Mouse (Mus musculus) midbrain, embryonic 11.5 days (tissue): ENCODE results near the gene St6galnac3. TPM values are rescaled to one million over a fixed set of nuclear protein-coding genes. Genes with fewer than 3 reads are reported as not detected.

Experiments used
- ATAC-seq: fragments of 200-750 bp; cut with Nextera tagmentation; 2 replicates; pipeline ENCODE4 v1.8.0; 2017; ENCODE audit warnings: moderate TSS enrichment, moderate library complexity; ENCODE audit not compliant: low FRiP score
- DNase-seq: peaks from one replicate; pipeline ENCODE4 v3.0.0; 2015; ENCODE audit warnings: low spot score; ENCODE audit errors: missing footprints
- H3K27ac ChIP-seq: fragments of 300-500 bp; sonication (generic); 2 replicates; pipeline ENCODE4 v1.5.1; 2014; ENCODE audit warnings: low read depth, low read length
- H3K27me3 ChIP-seq: fragments of 300-500 bp; sonication (generic); 2 replicates; pipeline ENCODE4 v1.6.1; 2014; ENCODE audit warnings: mild to moderate bottlenecking, low read length, moderate library complexity, mixed read lengths; ENCODE audit not compliant: control insufficient read depth, insufficient read depth
- H3K36me3 ChIP-seq: fragments of 300-500 bp; sonication (generic); 2 replicates; pipeline ENCODE4 v1.6.1; 2014; ENCODE audit warnings: mild to moderate bottlenecking, low read length, moderate library complexity, mixed read lengths; ENCODE audit not compliant: control insufficient read depth, insufficient read depth
- H3K4me1 ChIP-seq: fragments of 300-500 bp; sonication (generic); 2 replicates; pipeline ENCODE4 v1.6.1; 2014; ENCODE audit warnings: low read length; ENCODE audit not compliant: control insufficient read depth, insufficient read depth
- H3K4me2 ChIP-seq: fragments of 300-500 bp; sonication (generic); 2 replicates; pipeline ENCODE4 v1.6.1; 2014; ENCODE audit warnings: mild to moderate bottlenecking, moderate library complexity
- H3K4me3 ChIP-seq: fragments of 300-500 bp; sonication (generic); 2 replicates; pipeline ENCODE4 v1.5.1; 2014; ENCODE audit warnings: low read depth, low read length
- H3K9ac ChIP-seq: fragments of 300-500 bp; sonication (generic); 2 replicates; pipeline ENCODE4 v1.6.1; 2014; ENCODE audit warnings: low read length
- H3K9me3 ChIP-seq: fragments of 300-500 bp; sonication (generic); 2 replicates; pipeline ENCODE4 v1.6.1; 2016; ENCODE audit warnings: low read length; ENCODE audit not compliant: control insufficient read depth
- WGBS: fragments of 180-500 bp; shearing (Covaris S2); extraction: QIAGEN DNeasy Blood & Tissue Kit; methylation state at CpG from one replicate; pipeline ENCODE4 v1.1.7; 2014; 5-methylcytosine and 5-hydroxymethylcytosine counted together
- polyA plus RNA-seq: library from polyadenylated mRNA; unstranded; fragments of >200 nt; fragmentation: Nextera tagmentation; extraction: Ambion mirVana; gene quantifications from 2 replicates; pipeline ENCODE4 v1.2.1, GENCODE M21; 2014

St6galnac3 gene
- polyA plus RNA-seq, 1 experiment from 2014 or later = 35.7 TPM

- H3K27ac ChIP-seq = no peak overlapping the region
- DNase-seq (no peak), ATAC-seq (no peak)
- no peak overlapping the region for H3K9ac ChIP-seq
- no peaks in the 10 kb centered on the region for H3K4me1 ChIP-seq
- H3K4me3 ChIP-seq = no peak overlapping the region
- no peak overlapping the region for H3K4me2 ChIP-seq
- no peaks in the 10 kb centered on the region for H3K36me3 ChIP-seq
- H3K9me3 ChIP-seq = no peaks in the 10 kb centered on the region
- no peaks in the 10 kb centered on the region for H3K27me3 ChIP-seq
- WGBS = 80% methylated on average over 2 of the region's 2 CpGs
Observed at GRCm38 (mm10) chr3:153339940-153340339, 385.0 kb downstream of the St6galnac3 start.

DNA sequence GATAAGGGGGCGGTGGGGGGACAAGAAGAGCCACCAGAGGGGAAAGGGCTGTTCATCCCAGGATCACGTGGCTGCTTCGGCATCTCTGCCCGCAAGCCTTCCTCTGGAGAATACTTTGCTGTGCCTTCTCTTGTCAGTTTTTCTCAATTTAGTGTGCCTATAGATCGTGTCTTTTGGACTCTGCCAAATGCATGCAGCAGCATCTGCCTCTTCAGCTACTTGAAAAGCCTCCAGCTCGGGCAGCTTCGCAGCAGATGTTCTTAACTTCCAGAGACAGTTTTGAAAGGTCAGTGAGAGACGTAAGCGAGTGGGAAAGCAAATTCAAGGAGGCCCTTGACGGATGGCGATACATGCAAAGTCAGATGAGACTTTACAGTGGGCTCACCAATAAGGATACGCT is 385.9 kb downstream of the St6galnac3 start:
- Histone ChIP-seq H3K36me3 (no peaks in the 10 kb centered on the region), H3K9ac (no peak overlapping the region), H3K4me2 (no peak overlapping the region), H3K4me3 (no peak overlapping the region), H3K9me3 (no peaks in the 10 kb centered on the region), H3K27ac (no peak overlapping the region), H3K27me3 (no peaks in the 10 kb centered on the region), H3K4me1 (no peaks in the 10 kb centered on the region)
- DNase-seq = no peak
- no peak for ATAC-seq
- 85% methylated on average over 12 of the region's 12 CpGs for WGBS

GRCm38 (mm10) chr3:153337779-153338178 is 387.2 kb downstream of the St6galnac3 start:
- no peak overlapping the region for H3K4me3 ChIP-seq
- H3K36me3 ChIP-seq = no peaks in the 10 kb centered on the region
- H3K4me2 ChIP-seq = no peak overlapping the region
- H3K9me3 ChIP-seq = no peaks in the 10 kb centered on the region
- 91% methylated on average over 3 of the region's 3 CpGs for WGBS
- no peak for DNase-seq
- H3K4me1 ChIP-seq = no peaks in the 10 kb centered on the region
- no peak overlapping the region for H3K9ac ChIP-seq
- no peaks in the 10 kb centered on the region for H3K27me3 ChIP-seq
- 0 out of 2 replicates have a peak, but pooled peaks have one; percentile 27 for ATAC-seq
- H3K27ac ChIP-seq = no peak overlapping the region

GRCm38 (mm10) chr3:153337221-153337620 is 387.8 kb downstream of the St6galnac3 start:
- no peak for DNase-seq
- Histone ChIP-seq H3K4me3 (no peak overlapping the region), H3K4me2 (no peak overlapping the region), H3K36me3 (no peaks in the 10 kb centered on the region), H3K27me3 (no peaks in the 10 kb centered on the region), H3K9ac (no peak overlapping the region), H3K4me1 (no peaks in the 10 kb centered on the region), H3K9me3 (no peaks in the 10 kb centered on the region), H3K27ac (no peak overlapping the region)
- 88% methylated on average over 2 of the region's 2 CpGs for WGBS
- ATAC-seq = no peak

GRCm38 (mm10) chr3:153334152-153334825 is 390.7 kb downstream of the St6galnac3 start:
- Histone ChIP-seq H3K9me3 (no peaks in the 10 kb centered on the region), H3K36me3 (no peaks in the 10 kb centered on the region), H3K9ac (no peak overlapping the region), H3K27ac (no peak overlapping the region), H3K4me3 (no peak overlapping the region), H3K4me1 (no peaks in the 10 kb centered on the region), H3K27me3 (no peaks in the 10 kb centered on the region), H3K4me2 (no peak overlapping the region)
- 81% methylated on average over 5 of the region's 5 CpGs for WGBS
- DNase-seq = peak; percentile 17
- ATAC-seq = no peak

- no peaks in the 10 kb centered on the region for H3K9me3 ChIP-seq
- H3K4me3 ChIP-seq = no peak overlapping the region
- ATAC-seq = no peak
- 80% methylated on average over 3 of the region's 3 CpGs for WGBS
- H3K4me1 ChIP-seq = peaks cover 3% of the 10 kb centered on the region; the same call in 1 of the 2 replicates
- no peaks in the 10 kb centered on the region for H3K27me3 ChIP-seq
- DNase-seq = peak; percentile 75
- no peak overlapping the region for H3K9ac ChIP-seq
- no peak overlapping the region for H3K27ac ChIP-seq
- no peak overlapping the region for H3K4me2 ChIP-seq
- no peaks in the 10 kb centered on the region for H3K36me3 ChIP-seq
Observed at GRCm38 (mm10) chr3:153324307-153324706, 400.7 kb downstream of the St6galnac3 start.

- WGBS = 84% methylated on average over 8 of the region's 8 CpGs
- H3K9me3 ChIP-seq = no peaks in the 10 kb centered on the region
- no peak overlapping the region for H3K27ac ChIP-seq
- no peak overlapping the region for H3K4me2 ChIP-seq
- peak; percentile 28 for DNase-seq
- no peaks in the 10 kb centered on the region for H3K27me3 ChIP-seq
- ATAC-seq = no peak
- H3K36me3 ChIP-seq = no peaks in the 10 kb centered on the region
- H3K4me3 ChIP-seq = no peak overlapping the region
- no peak overlapping the region for H3K9ac ChIP-seq
- peaks cover 3% of the 10 kb centered on the region; the same call in 1 of the 2 replicates for H3K4me1 ChIP-seq
Observed at GRCm38 (mm10) chr3:153323446-153323845, 401.5 kb downstream of the St6galnac3 start.

GRCm38 (mm10) chr3:153313583-153313982 is 411.4 kb downstream of the St6galnac3 start:
- no peak overlapping the region for H3K4me2 ChIP-seq
- no peaks in the 10 kb centered on the region for H3K36me3 ChIP-seq
- no peaks in the 10 kb centered on the region for H3K4me1 ChIP-seq
- DNase-seq (no peak), ATAC-seq (no peak)
- H3K9ac ChIP-seq = no peak overlapping the region
- no peak overlapping the region for H3K4me3 ChIP-seq
- H3K27me3 ChIP-seq = no peaks in the 10 kb centered on the region
- H3K27ac ChIP-seq = no peak overlapping the region
- H3K9me3 ChIP-seq = no peaks in the 10 kb centered on the region
- 79% methylated on average over 9 of the region's 9 CpGs for WGBS

GRCm38 (mm10) chr3:153313167-153313566 is 411.8 kb downstream of the St6galnac3 start:
- Histone ChIP-seq H3K27ac (no peak overlapping the region), H3K9ac (no peak overlapping the region), H3K27me3 (no peaks in the 10 kb centered on the region), H3K9me3 (no peaks in the 10 kb centered on the region), H3K4me3 (no peak overlapping the region), H3K36me3 (no peaks in the 10 kb centered on the region), H3K4me2 (no peak overlapping the region), H3K4me1 (no peaks in the 10 kb centered on the region)
- DNase-seq (no peak), ATAC-seq (no peak)
- WGBS = 94% methylated on average over 9 of the region's 9 CpGs
